Mouse (Mus musculus) lung, embryonic 14.5 days (tissue): ENCODE measurements at regions not wholly inside any gene's neighbourhood (a gene's known extent, or its start where the extent isn't known, plus 50 kb on each side); places are given as distances from the start of the nearest gene placed in this dataset. TPM values are rescaled to one million over a fixed set of nuclear protein-coding genes. Genes with fewer than 3 reads are reported as not detected.

Experiments used
- ATAC-seq: fragments of 200-750 bp; cut with Nextera tagmentation; 2 replicates; pipeline ENCODE4 v1.8.0; 2017; ENCODE audit warnings: mild to moderate bottlenecking, moderate TSS enrichment, moderate library complexity; ENCODE audit not compliant: insufficient read depth
- DNase-seq: peaks from one replicate; pipeline ENCODE4 v3.0.0-alpha.2; 2015
- H3K27ac ChIP-seq: fragments of 300-500 bp; sonication (generic); 2 replicates; pipeline ENCODE4 v1.5.1; 2014; ENCODE audit warnings: low read depth, mild to moderate bottlenecking, moderate library complexity
- H3K27me3 ChIP-seq: fragments of 300-500 bp; sonication (generic); 2 replicates; pipeline ENCODE4 v1.6.1; 2014; ENCODE audit warnings: low read length, control low read depth; ENCODE audit not compliant: insufficient read depth
- H3K36me3 ChIP-seq: fragments of 300-500 bp; sonication (generic); 2 replicates; pipeline ENCODE4 v1.6.1; 2014; ENCODE audit warnings: control low read depth; ENCODE audit not compliant: insufficient read depth
- H3K4me1 ChIP-seq: fragments of 300-500 bp; sonication (generic); 2 replicates; pipeline ENCODE4 v1.6.1; 2014; ENCODE audit warnings: antibody characterized with exemption, control low read depth; ENCODE audit not compliant: insufficient read depth
- H3K4me2 ChIP-seq: fragments of 300-500 bp; sonication (generic); 2 replicates; pipeline ENCODE4 v1.6.1; 2014; ENCODE audit warnings: mild to moderate bottlenecking
- H3K4me3 ChIP-seq: fragments of 300-500 bp; sonication (generic); 2 replicates; pipeline ENCODE4 v1.5.1; 2014; ENCODE audit warnings: low read depth, low read length
- H3K9ac ChIP-seq: fragments of 300-500 bp; sonication (generic); 2 replicates; pipeline ENCODE4 v1.6.1; 2014
- H3K9me3 ChIP-seq: fragments of 300-500 bp; sonication (generic); 2 replicates; pipeline ENCODE4 v1.6.1; 2016; ENCODE audit warnings: low read depth, low read length, control low read depth
- CTCF ChIP-seq: IDR thresholded peaks from 2 replicates; pipeline ENCODE4 v1.5.1; 2016; ENCODE audit warnings: antibody characterized with exemption, low read depth
- WGBS: fragments of 180-500 bp; shearing (Covaris S2); extraction: QIAGEN DNeasy Blood & Tissue Kit; methylation state at CpG from one replicate; pipeline ENCODE4 v1.1.7; 2014; 5-methylcytosine and 5-hydroxymethylcytosine counted together
- microRNA-seq: library from miRNA; unstranded; fragments of <30 nt; microRNA quantifications from one replicate; pipeline ENCODE4, GENCODE M21; 2016; ENCODE audit warnings: borderline number of aligned reads

DNA sequence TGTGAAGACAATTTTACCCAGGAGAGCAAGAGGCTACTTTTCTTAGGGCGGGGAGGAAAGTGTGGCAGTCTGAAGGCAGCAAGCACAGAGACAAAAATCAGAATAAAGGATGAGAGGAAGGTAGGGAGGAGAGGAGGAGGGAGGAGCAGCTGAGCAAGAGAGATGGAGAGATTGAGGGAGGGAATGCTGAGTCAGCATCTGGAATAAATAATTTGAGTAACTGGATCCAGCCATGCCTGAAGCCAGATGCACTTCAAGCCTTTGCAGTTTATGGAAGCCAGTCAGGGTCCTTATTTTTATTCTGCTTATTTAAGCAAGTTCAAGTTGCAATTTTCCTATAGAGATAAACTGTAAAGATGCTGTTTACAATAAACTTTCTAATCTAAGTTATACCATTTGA is 59.7 kb upstream of the Lrig1 start:
- no peaks in the 10 kb centered on the region for H3K27me3 ChIP-seq
- H3K9ac ChIP-seq, result no peak overlapping the region
- no peaks in the 10 kb centered on the region for H3K9me3 ChIP-seq
- WGBS, result 93% methylated on average over 1 of the region's 1 CpGs
- no peak for TF ChIP-seq CTCF
- no peaks in the 10 kb centered on the region for H3K36me3 ChIP-seq
- ATAC-seq (no peak), DNase-seq (no peak)
- no peaks in the 10 kb centered on the region for H3K4me1 ChIP-seq
- H3K4me3 ChIP-seq, result no peak overlapping the region
- no peak overlapping the region for H3K27ac ChIP-seq
- no peak overlapping the region for H3K4me2 ChIP-seq

DNA sequence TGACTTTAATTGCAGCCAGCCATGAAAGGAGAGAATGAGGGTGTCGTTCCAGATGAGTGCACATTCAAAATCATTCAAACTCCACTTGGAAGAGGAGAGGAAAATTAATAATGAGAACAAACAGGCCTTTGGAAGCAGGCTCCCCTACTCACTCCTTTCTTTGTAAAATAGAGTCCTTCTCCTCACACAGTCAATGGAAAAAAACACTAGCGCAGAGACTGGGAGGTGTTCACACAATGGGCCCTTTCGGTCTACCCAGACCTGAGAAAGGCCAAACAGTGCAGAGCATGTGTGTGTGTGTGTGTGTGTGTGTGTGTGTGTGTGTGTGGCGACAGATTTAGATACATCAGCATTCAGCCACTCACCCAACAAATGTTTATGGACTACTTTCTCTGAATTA is 56.0 kb upstream of the Lrig1 start:
- H3K9ac ChIP-seq, result no peak overlapping the region
- H3K27me3 ChIP-seq, result no peaks in the 10 kb centered on the region
- H3K4me2 ChIP-seq, result no peak overlapping the region
- WGBS, result 73% methylated on average over 4 of the region's 4 CpGs
- no peak overlapping the region for H3K27ac ChIP-seq
- no peak overlapping the region for H3K4me3 ChIP-seq
- DNase-seq (no peak), ATAC-seq (no peak)
- TF ChIP-seq CTCF, result no peak
- no peaks in the 10 kb centered on the region for H3K36me3 ChIP-seq
- no peaks in the 10 kb centered on the region for H3K4me1 ChIP-seq
- no peaks in the 10 kb centered on the region for H3K9me3 ChIP-seq

DNA sequence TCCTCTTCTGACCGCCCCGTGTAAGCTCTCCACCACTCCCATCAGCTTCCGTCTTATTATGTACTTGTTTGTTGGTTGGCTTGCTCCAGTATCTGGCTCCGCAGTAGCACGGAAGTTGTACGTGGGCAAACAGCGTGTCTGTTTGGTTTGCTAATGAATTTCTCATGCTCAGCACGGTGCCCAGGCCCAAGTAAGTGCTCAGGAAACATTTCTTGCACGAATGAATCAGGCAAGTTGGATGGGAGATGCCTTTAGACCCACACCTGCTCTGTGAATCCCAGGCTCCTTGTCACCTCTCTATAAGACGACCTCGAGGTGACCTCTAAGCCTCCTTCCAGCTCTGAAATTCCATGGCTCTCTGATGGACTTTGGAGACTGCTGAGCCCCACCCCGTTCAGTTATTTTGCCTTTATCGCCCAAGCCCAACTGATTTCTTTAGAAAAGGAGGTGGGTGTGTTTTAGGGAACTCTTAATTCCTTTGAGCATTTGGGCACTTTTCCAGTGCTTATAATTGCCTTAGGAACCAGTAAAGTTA is 55.4 kb upstream of the Lrig1 start:
- no peak overlapping the region for H3K4me2 ChIP-seq
- H3K9me3 ChIP-seq, result no peaks in the 10 kb centered on the region
- no peak for TF ChIP-seq CTCF
- no peak overlapping the region for H3K27ac ChIP-seq
- WGBS, result 56% methylated on average over 13 of the region's 13 CpGs
- no peaks in the 10 kb centered on the region for H3K4me1 ChIP-seq
- no peak overlapping the region for H3K9ac ChIP-seq
- ATAC-seq (no peak; the same call in 1 of the 2 replicates), DNase-seq (no peak)
- H3K4me3 ChIP-seq, result no peak overlapping the region
- no peaks in the 10 kb centered on the region for H3K27me3 ChIP-seq
- no peaks in the 10 kb centered on the region for H3K36me3 ChIP-seq

DNA sequence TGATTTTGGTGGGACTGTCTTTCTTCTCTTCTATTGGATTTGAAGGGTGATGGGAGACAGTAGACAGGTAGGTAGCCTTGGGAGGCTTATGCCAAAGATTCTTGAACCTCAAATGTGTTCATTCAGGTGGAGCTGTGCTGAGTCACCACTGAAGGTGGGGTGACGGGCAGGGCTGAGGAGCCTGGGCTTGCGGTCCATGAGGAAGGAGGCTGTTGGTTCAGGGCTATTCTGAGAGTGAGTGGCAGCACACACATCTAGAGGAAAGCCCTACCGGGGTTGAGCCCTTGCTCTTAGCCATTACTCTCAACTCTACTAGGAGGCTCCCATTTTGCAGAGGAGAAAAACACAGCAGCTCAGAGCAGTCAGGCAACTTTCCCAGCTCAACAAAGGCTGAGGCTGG is 54.6 kb upstream of the Lrig1 start:
- Histone ChIP-seq H3K4me1 (no peaks in the 10 kb centered on the region), H3K9me3 (no peaks in the 10 kb centered on the region), H3K27ac (no peak overlapping the region), H3K36me3 (no peaks in the 10 kb centered on the region), H3K4me3 (no peak overlapping the region), H3K9ac (no peak overlapping the region), H3K4me2 (no peak overlapping the region), H3K27me3 (no peaks in the 10 kb centered on the region)
- DNase-seq, result no peak
- 75% methylated on average over 3 of the region's 3 CpGs for WGBS
- TF ChIP-seq CTCF, result no peak
- ATAC-seq, result no peak

DNA sequence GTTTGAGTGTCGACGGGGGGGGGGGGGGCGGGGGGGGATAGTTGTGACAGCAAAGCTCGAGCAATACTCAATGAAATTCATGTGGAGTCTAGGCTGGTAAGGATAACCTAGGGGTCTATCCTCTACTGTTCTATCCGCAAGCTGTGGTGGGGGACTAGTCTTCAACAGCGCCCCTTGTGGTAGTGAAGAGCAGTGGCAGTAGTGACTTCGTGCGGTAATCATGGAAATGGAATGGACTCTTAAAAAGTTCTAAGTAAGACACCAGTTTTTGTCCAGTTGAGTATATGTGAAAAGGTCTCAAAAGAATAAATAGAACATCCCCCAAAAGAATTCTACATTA is 51.1 kb upstream of the Lrig1 start:
- no peak for ATAC-seq
- no peak for DNase-seq
- H3K4me3 ChIP-seq, result no peak overlapping the region
- 33% methylated on average over 8 of the region's 8 CpGs for WGBS
- H3K4me2 ChIP-seq, result no peak overlapping the region
- no peaks in the 10 kb centered on the region for H3K36me3 ChIP-seq
- H3K9me3 ChIP-seq, result no peaks in the 10 kb centered on the region
- TF ChIP-seq CTCF, result peak; percentile 53
- no peak overlapping the region for H3K27ac ChIP-seq
- no peaks in the 10 kb centered on the region for H3K27me3 ChIP-seq
- H3K9ac ChIP-seq, result no peak overlapping the region
- H3K4me1 ChIP-seq, result no peaks in the 10 kb centered on the region

DNA sequence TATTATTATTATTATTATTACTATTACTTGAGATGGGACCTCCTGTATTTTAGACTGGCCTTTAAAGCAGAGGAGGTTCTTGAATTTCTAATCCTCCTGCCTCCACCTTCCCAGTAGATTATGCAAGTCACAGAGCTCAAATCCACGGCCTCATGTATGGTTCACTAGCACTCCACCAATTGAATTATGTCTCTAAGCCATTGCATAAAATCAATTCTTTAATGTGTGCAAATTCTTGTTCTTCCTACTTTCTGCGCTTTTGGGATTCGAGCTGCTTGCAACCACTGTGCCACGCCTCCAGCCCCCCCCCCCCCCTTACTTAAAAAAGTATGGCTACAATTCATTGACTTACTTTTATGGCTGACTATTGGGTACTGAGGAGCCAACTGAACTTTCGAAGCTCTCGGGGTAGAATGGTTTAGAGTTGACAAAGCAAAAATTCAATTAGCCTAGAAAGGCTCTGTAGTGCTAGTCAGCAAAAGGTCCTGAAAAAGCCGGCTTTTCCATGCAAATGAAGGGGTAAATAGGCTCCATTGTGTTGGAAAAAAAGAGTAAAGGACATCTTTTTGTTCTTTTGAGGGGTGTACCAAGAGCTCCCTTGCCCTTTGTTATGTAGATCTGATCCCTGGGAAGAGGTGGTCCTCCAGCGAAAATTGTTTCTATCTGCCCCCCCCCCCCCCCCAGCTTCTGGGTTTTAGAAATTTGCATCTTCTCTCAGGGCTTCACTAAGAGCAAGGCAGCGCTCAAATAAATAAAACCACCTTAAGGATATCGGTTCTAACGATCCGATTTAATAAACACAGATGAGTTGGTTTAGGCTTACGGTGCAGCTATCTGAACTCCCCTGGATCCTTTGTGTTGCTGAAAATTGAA is 50.5 kb upstream of the Lrig1 start:
- Histone ChIP-seq H3K36me3 (no peaks in the 10 kb centered on the region), H3K4me2 (no peak overlapping the region), H3K9ac (no peak overlapping the region), H3K4me3 (no peak overlapping the region), H3K27ac (no peak overlapping the region), H3K4me1 (no peaks in the 10 kb centered on the region), H3K27me3 (no peaks in the 10 kb centered on the region), H3K9me3 (no peaks in the 10 kb centered on the region)
- DNase-seq, result no peak
- ATAC-seq, result no peak
- WGBS, result 33% methylated on average over 13 of the region's 13 CpGs
- no peak for TF ChIP-seq CTCF

Small RNAs in the stretch of these regions (microRNA-seq; reads per million reads assigned to microRNA genes)
- not detected for gene Gm23364
